Comparison of ENCODE assay signal across 8 mouse cellular contexts in the genomic region with DNA sequence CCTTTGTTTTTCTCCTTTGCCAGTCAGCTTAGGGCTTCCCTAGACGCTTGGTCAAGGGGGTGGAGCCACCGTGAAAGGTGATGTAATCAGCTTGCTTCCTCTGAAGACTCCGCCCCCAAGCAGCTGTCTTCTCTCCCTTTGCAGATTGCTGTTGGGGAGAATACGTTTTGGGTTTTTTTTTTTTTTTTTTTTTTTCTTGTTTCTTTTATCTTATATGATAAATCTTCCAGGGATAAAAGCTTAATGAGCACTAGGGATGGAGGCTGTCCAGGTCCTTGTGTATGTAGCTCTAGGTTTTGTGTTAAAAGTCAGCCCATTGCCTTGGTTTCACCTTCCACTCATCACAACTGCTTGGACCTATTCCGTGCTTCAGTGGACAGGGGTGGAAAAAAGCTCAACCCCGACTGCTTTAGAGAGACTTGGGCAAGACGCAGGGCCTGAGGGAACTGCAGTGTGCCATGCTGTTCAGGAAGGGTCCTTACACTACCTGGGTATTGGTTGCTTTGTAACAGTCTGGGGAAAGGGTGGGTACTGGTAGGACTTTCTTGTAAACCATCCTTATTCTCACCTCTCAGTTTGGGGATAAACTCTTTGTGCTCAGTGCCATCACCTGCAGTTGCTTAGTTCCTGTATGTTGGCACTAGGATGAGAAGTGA. TPM values are rescaled to one million over a fixed set of nuclear protein-coding genes. Genes with fewer than 3 reads are reported as not detected.
DNase-seq lines count a peak whose midpoint lies in the region; ATAC-seq lines count a peak whose summit lies in the region.

No protein-coding gene starts in this region.

- H3K4me3 ChIP-seq in intestine, embryonic 14.5 days (ENCODE audit: low read depth, low read length), result peak overlapping the region; percentile 60

- H3K36me3 ChIP-seq in intestine, embryonic 14.5 days (ENCODE audit: control insufficient read depth, insufficient read depth, low read length), result peaks cover 26% of the 10 kb centered on the region

- peak; percentile 18; the same call in 1 of the 2 replicates for ATAC-seq in intestine, embryonic 14.5 days (replicated peaks; ENCODE audit: low FRiP score, low TSS enrichment, low read depth)

- DNase-seq in adrenal gland, adult (ENCODE audit: inconsistent age in 2 of 2, low spot score in 1 of 2), result peak; percentile 97 to 98
- DNase-seq in embryo, embryonic 10.5 days (ENCODE audit: low spot score), result peak; percentile 98
- DNase-seq in gastrocnemius, postnatal 14 days, result peak; percentile 95
- DNase-seq in intestine, embryonic 14.5 days (ENCODE audit: low spot score), result peak; percentile 91
- peak; percentile 95 to 98 for DNase-seq in left cerebral cortex, postnatal 14 days (ENCODE audit: low spot score in 2 of 2)
- DNase-seq in mesoderm, embryonic 11.5 days (ENCODE audit: low read depth, low spot score), result peak; percentile 96
- DNase-seq in right cerebral cortex, postnatal 36 days (ENCODE audit: low spot score in 2 of 2), result peak; percentile 92 to 95
- DNase-seq in yolk sac, embryonic 10.5 days (ENCODE audit: low spot score), result peak; percentile 91

- H3K27ac ChIP-seq in intestine, embryonic 14.5 days (ENCODE audit: low read depth), result peak overlapping the region; percentile 99

- peak overlapping the region; percentile 90 for H3K4me2 ChIP-seq in intestine, embryonic 14.5 days (ENCODE audit: low read length)

- WGBS in intestine, embryonic 14.5 days, result 12% methylated on average over 7 of the region's 7 CpGs

- H3K4me1 ChIP-seq in intestine, embryonic 14.5 days (replicated peaks; ENCODE audit: control insufficient read depth, insufficient read depth, low read length), result peaks cover 28% of the 10 kb centered on the region

- intact Hi-C loops in gastrocnemius, postnatal 14 days (cut with DNase I; ENCODE audit: low total_unique reads), result no loop called here
- intact Hi-C loops in left cerebral cortex, postnatal 14 days (cut with DNase I), result no loop called here

- H3K9me3 ChIP-seq in intestine, embryonic 14.5 days (ENCODE audit: control insufficient read depth, low read length), result no peaks in the 10 kb centered on the region

- peak overlapping the region; percentile 100 for H3K9ac ChIP-seq in intestine, embryonic 14.5 days (ENCODE audit: low read length)

- no peaks in the 10 kb centered on the region for H3K27me3 ChIP-seq in intestine, embryonic 14.5 days (replicated peaks; ENCODE audit: control insufficient read depth, insufficient read depth, low read length)

RNA-seq across cellular contexts. Expression of gene Ppp1r10, which starts 3.0 kb away (rescaled TPM):
- total RNA-seq in gastrocnemius, postnatal 14 days (2021), result 10 to 100 TPM; 26.0 to 28.3 TPM
- 33.8 and 34.0 TPM in 2 replicates for polyA plus RNA-seq in intestine, embryonic 14.5 days (2014; fragmentation: Nextera tagmentation; extraction: Ambion mirVana)
- 10 to 100 TPM; 62.1 to 68.3 TPM for total RNA-seq in left cerebral cortex, postnatal 14 days (2021)

RNA-seq across cellular contexts. Expression of gene Mrps18b, which starts 3.0 kb away (rescaled TPM):
- total RNA-seq in gastrocnemius, postnatal 14 days (2021), result 10 to 100 TPM; 51.6 to 51.9 TPM
- polyA plus RNA-seq in intestine, embryonic 14.5 days (2014; fragmentation: Nextera tagmentation; extraction: Ambion mirVana), result 119 and 128 TPM in 2 replicates
- total RNA-seq in left cerebral cortex, postnatal 14 days (2021), result 10 to 100 TPM; 40.0 to 41.7 TPM

RNA-seq across cellular contexts. Expression of gene Atat1, which starts 9.3 kb away (rescaled TPM):
- 1 to 10 TPM; 3.5 to 4.3 TPM for total RNA-seq in gastrocnemius, postnatal 14 days (2021)
- 68.5 and 76.3 TPM in 2 replicates for polyA plus RNA-seq in intestine, embryonic 14.5 days (2014; fragmentation: Nextera tagmentation; extraction: Ambion mirVana)
- total RNA-seq in left cerebral cortex, postnatal 14 days (2021), result 10 to 100 TPM; 64.6 to 69.9 TPM

RNA-seq across cellular contexts. Expression of gene 2310061I04Rik, which starts 22.0 kb away (rescaled TPM):
- total RNA-seq in gastrocnemius, postnatal 14 days (2021), result 10 to 100 TPM; 55.3 to 65.1 TPM
- polyA plus RNA-seq in intestine, embryonic 14.5 days (2014; fragmentation: Nextera tagmentation; extraction: Ambion mirVana), result 26.7 and 30.6 TPM in 2 replicates
- total RNA-seq in left cerebral cortex, postnatal 14 days (2021), result 10 to 100 TPM; 65.2 to 66.9 TPM

RNA-seq across cellular contexts. Expression of gene Dhx16, which starts 39.6 kb away (rescaled TPM):
- 10 to 100 TPM; 10.5 to 11.9 TPM for total RNA-seq in gastrocnemius, postnatal 14 days (2021)
- 37.2 and 46.1 TPM in 2 replicates for polyA plus RNA-seq in intestine, embryonic 14.5 days (2014; fragmentation: Nextera tagmentation; extraction: Ambion mirVana)
- total RNA-seq in left cerebral cortex, postnatal 14 days (2021), result 10 to 100 TPM; 30.1 to 32.1 TPM

Comparison
In these comparisons a context has a peak if more than half of its experiments do, and no peak if none do; other contexts are left out.
1. Peak in every context shown above with its lines: DNase-seq, ATAC-seq, H3K4me3 ChIP-seq and H3K27ac ChIP-seq.
2. RNA of gene Atat1, which starts 9.3 kb away (total RNA-seq): 64.6 to 69.9 TPM in left cerebral cortex, postnatal 14 days; 3.5 to 4.3 TPM in gastrocnemius, postnatal 14 days; every median in the first group is over 10 times any median in the second.